Mouse (Mus musculus): ENCODE measurements at regions not wholly inside any gene's neighbourhood (a gene's known extent, or its start where the extent isn't known, plus 50 kb on each side); places are given as distances from the start of the nearest gene placed in this dataset.
"Not testable (repeated sequence)": the region's sequence is repeated elsewhere in the genome, so short reads cannot be mapped to it uniquely, and the experiment has no call there.

DNA sequence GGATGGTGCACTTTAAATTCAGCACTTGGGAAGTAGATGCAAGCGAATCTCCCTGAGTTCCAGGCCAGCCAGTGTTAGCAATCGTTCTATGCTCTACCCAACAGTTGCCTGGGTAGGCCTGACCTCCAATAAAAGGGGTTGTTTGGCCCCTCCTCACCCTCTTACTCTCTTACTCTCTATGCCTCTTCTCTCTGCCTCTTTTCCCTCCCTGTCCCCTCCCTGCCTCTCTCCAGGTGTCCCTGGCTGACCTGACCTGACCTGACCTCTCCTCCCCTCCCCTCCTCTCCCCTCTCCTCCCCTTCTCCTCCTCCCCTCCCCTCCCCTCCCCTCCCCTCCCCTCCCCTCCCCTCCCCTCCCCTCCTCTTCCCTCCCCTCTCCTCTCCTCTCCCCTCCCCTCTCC, 63.0 kb upstream of the Chd2 start:
- Histone ChIP-seq H3K4me1 (peaks cover 11% of the 10 kb centered on the region), H3K4me3 (replicated peaks) (no peak overlapping the region), H3K9me3 (replicated peaks) (0 out of 2 replicates have a peak, but pooled peaks cover 7% of the 10 kb centered on the region), H3K9ac (no peak overlapping the region), H3K27ac (no peak overlapping the region), H3K36me3 (no peaks in the 10 kb centered on the region), H3K27me3 (no peaks in the 10 kb centered on the region), H3K4me2 (no peak overlapping the region)
- ATAC-seq (replicated peaks; ENCODE audit: low FRiP score), result no peak
- 47% methylated on average over 2 of the region's 2 CpGs for WGBS

GRCm38 (mm10) chr7:73602815-73603551, 61.4 kb upstream of the Chd2 start:
- Histone ChIP-seq H3K9me3 (replicated peaks) (0 out of 2 replicates have a peak, but pooled peaks cover 7% of the 10 kb centered on the region), H3K4me3 (replicated peaks) (no peak overlapping the region), H3K27me3 (no peaks in the 10 kb centered on the region), H3K4me1 (peaks cover 5% of the 10 kb centered on the region), H3K4me2 (no peak overlapping the region), H3K36me3 (no peaks in the 10 kb centered on the region), H3K9ac (no peak overlapping the region), H3K27ac (no peak overlapping the region)
- no peak for ATAC-seq (replicated peaks; ENCODE audit: low FRiP score)
- WGBS, result 44% methylated on average over 4 of the region's 4 CpGs

GRCm38 (mm10) chr7:73601336-73601735, 59.7 kb upstream of the Chd2 start:
- no peak overlapping the region for H3K4me3 ChIP-seq (replicated peaks)
- H3K9ac ChIP-seq, result no peak overlapping the region
- no peak for ATAC-seq (replicated peaks; ENCODE audit: low FRiP score)
- WGBS, result 40% methylated on average over 2 of the region's 2 CpGs
- no peak overlapping the region for H3K27ac ChIP-seq
- H3K9me3 ChIP-seq (replicated peaks), result 0 out of 2 replicates have a peak, but pooled peaks cover 7% of the 10 kb centered on the region
- no peak overlapping the region for H3K4me2 ChIP-seq
- H3K36me3 ChIP-seq, result no peaks in the 10 kb centered on the region
- peaks cover 18% of the 10 kb centered on the region for H3K4me1 ChIP-seq
- no peaks in the 10 kb centered on the region for H3K27me3 ChIP-seq

GRCm38 (mm10) chr7:73600776-73601175, 59.1 kb upstream of the Chd2 start:
- Histone ChIP-seq H3K4me2 (no peak overlapping the region), H3K4me1 (peaks cover 24% of the 10 kb centered on the region), H3K27ac (no peak overlapping the region), H3K36me3 (no peaks in the 10 kb centered on the region), H3K4me3 (replicated peaks) (no peak overlapping the region), H3K9me3 (replicated peaks) (0 out of 2 replicates have a peak, but pooled peaks cover 7% of the 10 kb centered on the region), H3K27me3 (no peaks in the 10 kb centered on the region), H3K9ac (no peak overlapping the region)
- 94% methylated on average over 1 of the region's 1 CpGs for WGBS
- no peak for ATAC-seq (replicated peaks; ENCODE audit: low FRiP score)

DNA sequence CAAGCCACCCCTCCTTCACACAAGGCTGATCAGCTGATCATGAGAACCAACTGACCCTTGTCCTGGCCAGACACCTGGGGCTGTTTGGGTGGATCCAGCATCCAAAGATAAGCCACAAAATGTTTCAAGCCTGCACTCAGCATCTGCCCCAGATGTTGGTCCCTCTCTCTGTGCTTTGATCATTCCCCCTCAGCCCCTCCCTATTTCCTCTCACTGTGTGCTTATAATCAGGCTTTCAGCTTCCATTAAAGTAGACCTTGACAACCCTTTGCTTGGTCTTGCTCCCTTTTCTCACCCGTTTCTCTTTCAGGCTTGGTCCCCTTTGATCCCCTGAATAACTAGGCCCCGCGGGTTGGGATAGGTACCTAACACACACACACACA, 58.4 kb upstream of the Chd2 start:
- H3K4me3 ChIP-seq (replicated peaks); H3K27me3 ChIP-seq; ATAC-seq (replicated peaks; ENCODE audit: low FRiP score); H3K4me2 ChIP-seq; H3K9ac ChIP-seq; H3K36me3 ChIP-seq; H3K9me3 ChIP-seq (replicated peaks); H3K27ac ChIP-seq: not testable (repeated sequence)
- peaks cover 31% of the 10 kb centered on the region for H3K4me1 ChIP-seq
- 80% methylated on average over 3 of the region's 3 CpGs for WGBS

DNA sequence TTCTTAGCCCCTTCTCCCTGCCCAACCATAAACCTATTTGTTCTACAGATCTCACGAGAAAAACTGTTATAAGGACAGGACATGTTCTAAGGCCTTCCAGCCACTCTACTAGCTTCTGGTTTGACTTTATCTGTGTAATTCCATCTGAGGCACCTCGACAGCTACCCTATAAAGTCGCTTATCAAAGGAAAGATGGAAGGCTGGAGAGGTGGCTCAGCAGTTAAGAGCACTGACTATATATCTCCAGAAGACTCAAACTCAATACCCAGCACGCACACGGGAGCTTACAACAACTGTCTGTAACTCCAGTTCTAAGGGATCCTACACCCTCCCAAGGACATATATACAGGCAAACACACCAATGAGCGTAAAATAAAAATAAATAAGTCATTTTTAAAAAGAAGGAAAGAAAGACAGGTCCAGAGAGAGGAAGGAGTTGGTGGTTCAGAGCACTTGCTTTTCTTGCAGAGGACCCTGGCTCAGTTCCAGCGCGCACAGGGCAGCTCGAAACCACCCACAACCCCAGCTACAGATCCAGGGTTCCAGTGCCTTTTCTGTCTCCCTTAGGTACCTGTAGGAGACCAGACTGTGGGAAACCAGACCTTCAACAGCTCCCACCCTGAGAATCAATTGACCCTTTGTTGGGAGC, 57.8 kb upstream of the Chd2 start:
- Histone ChIP-seq H3K4me2 (no peak overlapping the region), H3K27ac (no peak overlapping the region), H3K4me1 (peaks cover 35% of the 10 kb centered on the region), H3K9ac (no peak overlapping the region), H3K4me3 (replicated peaks) (no peak overlapping the region), H3K36me3 (no peaks in the 10 kb centered on the region), H3K27me3 (no peaks in the 10 kb centered on the region), H3K9me3 (replicated peaks) (0 out of 2 replicates have a peak, but pooled peaks cover 7% of the 10 kb centered on the region)
- 89% methylated on average over 9 of the region's 9 CpGs for WGBS
- no peak for ATAC-seq (replicated peaks; ENCODE audit: low FRiP score)

DNA sequence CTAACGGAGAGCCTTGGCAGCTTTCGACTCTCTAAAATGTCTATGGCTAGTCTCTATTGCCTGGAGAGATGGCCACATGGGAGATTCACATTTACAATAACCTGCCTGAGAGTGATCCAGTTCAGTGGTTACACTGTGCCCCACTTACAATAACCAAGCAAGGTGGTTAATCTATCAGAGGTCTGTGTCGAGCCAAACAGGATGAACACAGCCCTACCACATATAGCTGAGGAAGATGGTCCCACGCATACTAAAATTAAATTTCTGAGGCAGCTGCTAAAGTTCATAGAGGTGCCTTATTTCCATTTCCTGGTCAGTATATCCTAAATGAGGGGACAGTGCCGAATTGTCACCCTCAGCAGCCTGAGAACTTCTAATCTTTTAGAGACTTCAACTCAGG, 56.3 kb upstream of the Chd2 start:
- H3K9me3 ChIP-seq (replicated peaks), result 0 out of 2 replicates have a peak, but pooled peaks cover 7% of the 10 kb centered on the region
- no peak overlapping the region for H3K4me2 ChIP-seq
- H3K4me1 ChIP-seq, result peaks cover 44% of the 10 kb centered on the region
- ATAC-seq (replicated peaks; ENCODE audit: low FRiP score), result no peak
- WGBS, result 78% methylated on average over 5 of the region's 5 CpGs
- H3K9ac ChIP-seq, result no peak overlapping the region
- H3K36me3 ChIP-seq, result no peaks in the 10 kb centered on the region
- no peak overlapping the region for H3K27ac ChIP-seq
- H3K4me3 ChIP-seq (replicated peaks), result no peak overlapping the region
- H3K27me3 ChIP-seq, result no peaks in the 10 kb centered on the region

DNA sequence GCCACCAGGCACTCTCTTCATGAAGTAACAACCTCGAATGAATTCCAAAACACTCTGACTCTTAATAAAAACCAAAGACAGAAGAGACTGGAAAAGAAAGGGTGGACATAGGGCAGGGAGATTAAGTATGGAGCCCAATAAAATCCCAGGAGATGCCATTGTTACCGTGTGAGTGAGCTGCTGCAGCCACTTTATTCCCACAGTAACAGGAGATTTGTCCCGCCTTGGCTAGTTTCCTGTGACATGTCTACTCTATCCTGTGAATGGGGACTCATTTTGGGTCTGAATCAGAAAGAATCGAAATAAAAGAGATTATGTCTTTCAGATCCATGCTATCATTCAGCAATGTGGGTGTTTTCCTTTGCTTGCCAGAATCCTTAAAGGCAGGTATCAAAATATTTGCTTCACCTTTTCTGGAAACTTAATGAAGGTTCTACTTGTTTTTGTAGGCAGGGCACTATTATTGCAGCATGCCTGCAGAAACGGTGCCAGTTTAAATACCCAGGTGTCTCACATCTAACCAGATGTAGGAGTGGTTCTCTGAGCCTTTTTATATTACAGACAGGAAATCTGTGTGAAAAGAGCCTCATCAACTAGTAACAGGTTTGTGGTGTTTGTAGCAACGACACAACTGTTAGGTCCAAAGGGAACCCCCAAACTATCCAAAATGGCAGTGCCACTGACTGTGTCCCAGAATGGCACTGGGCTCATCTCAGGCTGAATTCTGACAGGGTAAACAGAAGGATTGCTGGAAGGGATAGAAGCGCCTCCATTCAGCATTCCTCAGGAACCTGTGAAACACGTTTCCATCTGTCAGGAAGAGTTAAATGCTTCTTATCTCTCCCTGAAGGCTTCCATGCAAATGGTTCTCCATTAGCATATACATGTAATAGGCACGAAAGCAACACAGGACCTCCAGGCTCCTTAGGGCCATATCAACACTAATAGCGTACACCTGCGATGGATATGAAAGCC, 55.5 kb upstream of the Chd2 start:
- Histone ChIP-seq H3K27me3 (no peaks in the 10 kb centered on the region), H3K9me3 (replicated peaks) (0 out of 2 replicates have a peak, but pooled peaks cover 7% of the 10 kb centered on the region), H3K27ac (peak overlapping the region; percentile 90), H3K4me1 (peaks cover 44% of the 10 kb centered on the region), H3K4me3 (replicated peaks) (no peak overlapping the region), H3K9ac (no peak overlapping the region), H3K36me3 (no peaks in the 10 kb centered on the region), H3K4me2 (no peak overlapping the region)
- 54% methylated on average over 11 of the region's 11 CpGs for WGBS
- ATAC-seq (replicated peaks; ENCODE audit: low FRiP score), result no peak

GRCm38 (mm10) chr7:73596415-73596814, 54.8 kb upstream of the Chd2 start:
- no peak overlapping the region for H3K9ac ChIP-seq
- no peak overlapping the region for H3K4me2 ChIP-seq
- H3K27ac ChIP-seq, result peak overlapping the region; percentile 90
- peaks cover 44% of the 10 kb centered on the region for H3K4me1 ChIP-seq
- no peaks in the 10 kb centered on the region for H3K27me3 ChIP-seq
- H3K36me3 ChIP-seq, result no peaks in the 10 kb centered on the region
- no peak overlapping the region for H3K4me3 ChIP-seq (replicated peaks)
- WGBS, result 40% methylated on average over 2 of the region's 2 CpGs
- no peak for ATAC-seq (replicated peaks; ENCODE audit: low FRiP score)
- H3K9me3 ChIP-seq (replicated peaks), result 0 out of 2 replicates have a peak, but pooled peaks cover 7% of the 10 kb centered on the region

- Histone ChIP-seq H3K27me3 (no peaks in the 10 kb centered on the region), H3K27ac (peak overlapping the region; percentile 90), H3K4me1 (peaks cover 44% of the 10 kb centered on the region), H3K9me3 (replicated peaks) (0 out of 2 replicates have a peak, but pooled peaks cover 7% of the 10 kb centered on the region), H3K9ac (no peak overlapping the region), H3K4me3 (replicated peaks) (no peak overlapping the region), H3K4me2 (peak overlapping the region; percentile 69), H3K36me3 (no peaks in the 10 kb centered on the region)
- 48% methylated on average over 9 of the region's 9 CpGs for WGBS
- ATAC-seq (replicated peaks; ENCODE audit: low FRiP score), result no peak
Observed at GRCm38 (mm10) chr7:73595860-73596259, 54.2 kb upstream of the Chd2 start.

GRCm38 (mm10) chr7:73595140-73595825, 53.7 kb upstream of the Chd2 start:
- Histone ChIP-seq H3K36me3 (no peaks in the 10 kb centered on the region), H3K4me1 (peaks cover 44% of the 10 kb centered on the region), H3K9me3 (replicated peaks) (0 out of 2 replicates have a peak, but pooled peaks cover 5% of the 10 kb centered on the region), H3K4me3 (replicated peaks) (peak overlapping the region; percentile 41), H3K27ac (peak overlapping the region; percentile 90), H3K4me2 (peak overlapping the region; percentile 69), H3K27me3 (no peaks in the 10 kb centered on the region), H3K9ac (peak overlapping the region; percentile 19)
- ATAC-seq (replicated peaks; ENCODE audit: low FRiP score), result peak; percentile 99
- WGBS, result 3% methylated on average over 23 of the region's 23 CpGs
